Mouse (Mus musculus): ENCODE measurements at regions not wholly inside any gene's neighbourhood (a gene's known extent, or its start where the extent isn't known, plus 50 kb on each side); places are given as distances from the start of the nearest gene placed in this dataset.

DNA sequence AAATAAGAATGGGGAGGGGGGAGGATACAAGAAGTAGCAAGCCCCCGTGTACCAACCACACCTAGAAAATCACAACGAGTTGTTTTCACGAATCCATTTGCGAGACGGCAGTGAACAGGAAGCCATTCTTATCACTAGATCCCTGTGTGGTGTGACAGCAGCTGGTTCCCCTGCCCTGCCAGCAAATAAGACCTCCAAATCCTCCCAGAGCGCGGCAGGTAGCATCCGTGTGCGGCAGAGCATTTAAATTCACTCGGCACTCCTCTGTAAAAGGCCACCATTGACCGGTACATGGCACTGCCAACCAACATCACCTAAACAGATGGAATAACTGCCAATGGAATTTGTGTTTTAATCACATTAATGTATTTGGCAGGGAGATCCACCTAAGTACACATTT lies 77.9 kb upstream of the Pmfbp1 start:
- no peaks in the 10 kb centered on the region for H3K9me3 ChIP-seq (ENCODE audit: control insufficient read depth, insufficient read depth, low read depth, low read length)
- no peak overlapping the region for H3K27ac ChIP-seq (ENCODE audit: insufficient read depth, low read depth, low read length, poor library complexity, severe bottlenecking)
- no peaks in the 10 kb centered on the region for H3K36me3 ChIP-seq (ENCODE audit: control insufficient read depth, insufficient read depth, low read length, poor library complexity, severe bottlenecking)
- TF ChIP-seq HCFC1 (IDR thresholded peaks at IDR 0.05; ENCODE audit: borderline replicate concordance, insufficient read depth, low read length) (no peak), ZC3H11A (IDR thresholded peaks at IDR 0.05; ENCODE audit: borderline replicate concordance, low read depth, low read length) (no peak), ZNF384 (IDR thresholded peaks at IDR 0.05; ENCODE audit: low read depth, low read length) (no peak), CHD2 (IDR thresholded peaks at IDR 0.05; ENCODE audit: low read depth, low read length) (no peak), MAFK (IDR thresholded peaks at IDR 0.05; ENCODE audit: insufficient read depth, low read depth, low read length) (no peak)
- peaks cover 0 to 8% of the 10 kb centered on the region in 2 experiments; a peak in 2 of 4 replicates for H3K4me1 ChIP-seq (ENCODE audit: control insufficient read depth in 2 of 2, insufficient read depth in 2 of 2, low read length in 2 of 2, poor library complexity in 1 of 2)
- no peak overlapping the region for H3K4me3 ChIP-seq (ENCODE audit: insufficient read depth in 1 of 2, low read depth in 1 of 2, low read length in 2 of 2, poor library complexity in 1 of 2, severe bottlenecking in 1 of 2)
- H3K9ac ChIP-seq (ENCODE audit: insufficient read depth, low read depth, low read length, poor library complexity, severe bottlenecking), result no peak overlapping the region
- in situ Hi-C loops (cut with MboI; ENCODE audit: low sequenced_read_pairs in 2 of 2, unreplicated experiment in 2 of 2), result no loop called here
- no peak for DNase-seq (ENCODE audit: low read depth, low spot score)

DNA sequence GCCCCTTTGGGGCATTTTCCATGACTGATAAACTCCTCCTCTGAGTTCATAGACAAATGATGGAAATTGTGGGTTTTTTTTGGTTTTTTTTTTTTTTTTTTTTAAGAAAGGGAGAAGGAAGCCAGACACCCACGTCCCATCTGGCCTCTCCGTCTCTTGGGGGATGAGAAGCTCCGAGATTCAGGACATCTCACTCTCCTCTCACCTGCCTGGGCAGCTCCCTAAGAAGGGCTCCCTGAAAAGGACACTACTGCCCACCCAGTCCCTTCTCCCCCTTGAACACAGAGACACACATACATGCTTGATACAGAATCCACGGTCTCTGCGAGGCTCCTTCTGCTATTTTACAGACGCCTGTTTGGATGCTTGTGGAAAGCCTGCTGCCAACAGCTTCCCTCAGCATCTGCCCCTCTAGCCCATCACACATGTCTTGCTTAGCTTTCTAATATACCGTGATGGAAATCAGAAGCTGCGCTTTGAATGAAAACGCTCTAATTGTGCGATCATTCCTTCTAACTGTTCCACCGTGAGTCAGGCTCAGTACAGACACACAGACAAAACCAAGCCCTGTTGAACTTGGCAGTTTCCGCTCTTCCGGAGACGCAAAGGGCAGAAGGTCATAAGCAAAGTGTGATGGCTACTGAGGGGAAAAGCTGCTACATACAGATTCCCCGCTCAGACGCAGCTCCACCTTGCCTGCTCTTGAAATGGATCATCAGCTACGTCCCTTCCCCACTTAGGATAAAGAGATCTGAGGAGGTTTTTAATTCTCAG lies 77.3 kb upstream of the Pmfbp1 start:
- Histone ChIP-seq H3K9ac (ENCODE audit: insufficient read depth, low read depth, low read length, poor library complexity, severe bottlenecking) (peak overlapping the region; percentile 14), H3K27ac (ENCODE audit: insufficient read depth, low read depth, low read length, poor library complexity, severe bottlenecking) (no peak overlapping the region), H3K36me3 (ENCODE audit: control insufficient read depth, insufficient read depth, low read length, poor library complexity, severe bottlenecking) (no peaks in the 10 kb centered on the region), H3K4me1 (ENCODE audit: control insufficient read depth in 2 of 2, insufficient read depth in 2 of 2, low read length in 2 of 2, poor library complexity in 1 of 2) (peaks cover 0 to 8% of the 10 kb centered on the region in 2 experiments; a peak in 2 of 4 replicates), H3K4me3 (ENCODE audit: insufficient read depth in 1 of 2, low read depth in 1 of 2, low read length in 2 of 2, poor library complexity in 1 of 2, severe bottlenecking in 1 of 2) (no peak overlapping the region), H3K9me3 (ENCODE audit: control insufficient read depth, insufficient read depth, low read depth, low read length) (no peaks in the 10 kb centered on the region)
- TF ChIP-seq ZNF384 (IDR thresholded peaks at IDR 0.05; ENCODE audit: low read depth, low read length), result no peak
- TF ChIP-seq MAFK (IDR thresholded peaks at IDR 0.05; ENCODE audit: insufficient read depth, low read depth, low read length), result no peak
- no peak for TF ChIP-seq CHD2 (IDR thresholded peaks at IDR 0.05; ENCODE audit: low read depth, low read length)
- no peak for TF ChIP-seq HCFC1 (IDR thresholded peaks at IDR 0.05; ENCODE audit: borderline replicate concordance, insufficient read depth, low read length)
- no peak for TF ChIP-seq ZC3H11A (IDR thresholded peaks at IDR 0.05; ENCODE audit: borderline replicate concordance, low read depth, low read length)
- no peak for DNase-seq (ENCODE audit: low read depth, low spot score)
- in situ Hi-C loops (cut with MboI; ENCODE audit: low sequenced_read_pairs in 2 of 2, unreplicated experiment in 2 of 2), result no loop called here

DNA sequence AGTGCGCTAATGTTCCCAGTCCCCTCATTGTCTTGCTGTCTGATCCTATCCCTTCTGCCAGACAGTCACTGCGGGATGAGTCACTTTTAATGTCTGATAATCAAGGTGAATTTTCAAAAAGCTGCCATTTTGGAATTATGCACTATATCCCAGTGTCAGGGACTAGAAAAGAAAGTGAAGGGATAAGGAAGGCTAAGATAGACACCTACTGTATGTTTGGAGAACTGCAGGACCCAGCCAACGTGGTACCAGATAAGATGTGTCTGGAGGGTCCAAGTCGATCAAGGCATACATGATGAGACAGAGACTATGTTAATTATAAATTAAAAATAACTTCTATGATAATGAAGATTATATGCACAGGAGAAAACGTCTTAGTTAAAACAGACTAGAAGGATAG lies 76.6 kb upstream of the Pmfbp1 start:
- Histone ChIP-seq H3K4me1 (ENCODE audit: control insufficient read depth in 2 of 2, insufficient read depth in 2 of 2, low read length in 2 of 2, poor library complexity in 1 of 2) (peaks cover 0 to 8% of the 10 kb centered on the region in 2 experiments; a peak in 2 of 4 replicates), H3K9ac (ENCODE audit: insufficient read depth, low read depth, low read length, poor library complexity, severe bottlenecking) (no peak overlapping the region), H3K36me3 (ENCODE audit: control insufficient read depth, insufficient read depth, low read length, poor library complexity, severe bottlenecking) (no peaks in the 10 kb centered on the region), H3K27ac (ENCODE audit: insufficient read depth, low read depth, low read length, poor library complexity, severe bottlenecking) (no peak overlapping the region), H3K9me3 (ENCODE audit: control insufficient read depth, insufficient read depth, low read depth, low read length) (no peaks in the 10 kb centered on the region), H3K4me3 (ENCODE audit: insufficient read depth in 1 of 2, low read depth in 1 of 2, low read length in 2 of 2, poor library complexity in 1 of 2, severe bottlenecking in 1 of 2) (no peak overlapping the region)
- DNase-seq (ENCODE audit: low read depth, low spot score), result no peak
- TF ChIP-seq ZC3H11A (IDR thresholded peaks at IDR 0.05; ENCODE audit: borderline replicate concordance, low read depth, low read length) (no peak), CHD2 (IDR thresholded peaks at IDR 0.05; ENCODE audit: low read depth, low read length) (no peak), MAFK (IDR thresholded peaks at IDR 0.05; ENCODE audit: insufficient read depth, low read depth, low read length) (no peak), HCFC1 (IDR thresholded peaks at IDR 0.05; ENCODE audit: borderline replicate concordance, insufficient read depth, low read length) (no peak), ZNF384 (IDR thresholded peaks at IDR 0.05; ENCODE audit: low read depth, low read length) (no peak)
- in situ Hi-C loops (cut with MboI; ENCODE audit: low sequenced_read_pairs in 2 of 2, unreplicated experiment in 2 of 2), result no loop called here

DNA sequence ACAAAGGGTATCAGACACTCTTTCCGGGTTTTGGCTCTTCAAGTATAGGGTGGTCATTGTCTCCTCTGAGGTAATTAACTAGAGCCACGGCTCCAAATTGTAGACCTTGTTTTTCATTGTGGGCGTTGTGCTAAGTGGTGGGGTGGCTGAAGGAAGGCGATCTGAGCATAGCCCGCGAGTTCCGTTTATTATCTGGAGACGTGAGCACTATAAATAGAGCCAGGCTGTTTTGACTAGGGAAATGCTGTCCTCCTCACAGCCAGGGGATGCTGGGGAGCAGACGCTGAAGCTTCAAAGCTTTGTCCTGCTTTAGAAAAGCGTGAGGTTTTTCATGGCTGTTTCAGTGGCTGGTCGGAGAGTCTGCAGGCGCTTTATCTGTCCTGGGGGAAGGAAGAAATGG lies 75.9 kb upstream of the Pmfbp1 start:
- Histone ChIP-seq H3K9me3 (ENCODE audit: control insufficient read depth, insufficient read depth, low read depth, low read length) (no peaks in the 10 kb centered on the region), H3K4me3 (ENCODE audit: insufficient read depth in 1 of 2, low read depth in 1 of 2, low read length in 2 of 2, poor library complexity in 1 of 2, severe bottlenecking in 1 of 2) (no peak overlapping the region), H3K9ac (ENCODE audit: insufficient read depth, low read depth, low read length, poor library complexity, severe bottlenecking) (no peak overlapping the region), H3K27ac (ENCODE audit: insufficient read depth, low read depth, low read length, poor library complexity, severe bottlenecking) (no peak overlapping the region), H3K36me3 (ENCODE audit: control insufficient read depth, insufficient read depth, low read length, poor library complexity, severe bottlenecking) (no peaks in the 10 kb centered on the region), H3K4me1 (ENCODE audit: control insufficient read depth in 2 of 2, insufficient read depth in 2 of 2, low read length in 2 of 2, poor library complexity in 1 of 2) (peaks cover 0 to 8% of the 10 kb centered on the region in 2 experiments; a peak in 2 of 4 replicates)
- in situ Hi-C loops (cut with MboI; ENCODE audit: low sequenced_read_pairs in 2 of 2, unreplicated experiment in 2 of 2), result no loop called here
- no peak for DNase-seq (ENCODE audit: low read depth, low spot score)
- TF ChIP-seq CHD2 (IDR thresholded peaks at IDR 0.05; ENCODE audit: low read depth, low read length) (no peak), HCFC1 (IDR thresholded peaks at IDR 0.05; ENCODE audit: borderline replicate concordance, insufficient read depth, low read length) (no peak), ZNF384 (IDR thresholded peaks at IDR 0.05; ENCODE audit: low read depth, low read length) (no peak), ZC3H11A (IDR thresholded peaks at IDR 0.05; ENCODE audit: borderline replicate concordance, low read depth, low read length) (no peak), MAFK (IDR thresholded peaks at IDR 0.05; ENCODE audit: insufficient read depth, low read depth, low read length) (no peak)
